Mouse (Mus musculus) lung, embryonic 15.5 days (tissue): ENCODE results near the gene A930009A15Rik. TPM values are rescaled to one million over a fixed set of nuclear protein-coding genes. Genes with fewer than 3 reads are reported as not detected.

Experiments
- ATAC-seq: fragments of 200-750 bp; cut with Nextera tagmentation; 2 replicates; pipeline ENCODE4 v1.8.0; 2017; ENCODE audit warnings: moderate number of reproducible peaks, borderline replicate concordance; ENCODE audit not compliant: low FRiP score, low TSS enrichment; ENCODE audit errors: extremely low read depth
- H3K27ac ChIP-seq: fragments of 300-500 bp; sonication (generic); 2 replicates; pipeline ENCODE4 v1.5.1; 2015; ENCODE audit warnings: moderate library complexity, mild to moderate bottlenecking, inconsistent platforms
- H3K27me3 ChIP-seq: fragments of 300-500 bp; sonication (generic); 2 replicates; pipeline ENCODE4 v1.6.1; 2015; ENCODE audit warnings: inconsistent platforms
- H3K36me3 ChIP-seq: fragments of 300-500 bp; sonication (generic); 2 replicates; pipeline ENCODE4 v1.6.1; 2015; ENCODE audit warnings: inconsistent platforms
- H3K4me1 ChIP-seq: fragments of 300-500 bp; sonication (generic); 2 replicates; pipeline ENCODE4 v1.6.1; 2015; ENCODE audit warnings: inconsistent platforms
- H3K4me2 ChIP-seq: fragments of 300-500 bp; sonication (generic); 2 replicates; pipeline ENCODE4 v1.6.1; 2015; ENCODE audit warnings: inconsistent platforms, mild to moderate bottlenecking, moderate library complexity
- H3K4me3 ChIP-seq: fragments of 300-500 bp; sonication (generic); 2 replicates; pipeline ENCODE4 v1.5.1; 2015; ENCODE audit warnings: mild to moderate bottlenecking, inconsistent platforms
- H3K9ac ChIP-seq: fragments of 300-500 bp; sonication (generic); 2 replicates; pipeline ENCODE4 v1.6.1; 2015; ENCODE audit warnings: inconsistent platforms
- H3K9me3 ChIP-seq: fragments of 300-500 bp; sonication (generic); 2 replicates; pipeline ENCODE4 v1.6.1; 2016; ENCODE audit warnings: inconsistent platforms
- WGBS: fragments of 180-500 bp; shearing (Covaris S2); methylation state at CpG from one replicate; pipeline ENCODE4 v1.1.7; 2015; 5-methylcytosine and 5-hydroxymethylcytosine counted together
- polyA plus RNA-seq: library from polyadenylated mRNA; unstranded; fragments of >200 nt; fragmentation: Nextera tagmentation; extraction: Ambion mirVana; gene quantifications from 2 replicates; pipeline ENCODE4 v1.2.1, GENCODE M21; 2015

Gene A930009A15Rik
- polyA plus RNA-seq, 1 experiment from 2014 or later: not detected

DNA sequence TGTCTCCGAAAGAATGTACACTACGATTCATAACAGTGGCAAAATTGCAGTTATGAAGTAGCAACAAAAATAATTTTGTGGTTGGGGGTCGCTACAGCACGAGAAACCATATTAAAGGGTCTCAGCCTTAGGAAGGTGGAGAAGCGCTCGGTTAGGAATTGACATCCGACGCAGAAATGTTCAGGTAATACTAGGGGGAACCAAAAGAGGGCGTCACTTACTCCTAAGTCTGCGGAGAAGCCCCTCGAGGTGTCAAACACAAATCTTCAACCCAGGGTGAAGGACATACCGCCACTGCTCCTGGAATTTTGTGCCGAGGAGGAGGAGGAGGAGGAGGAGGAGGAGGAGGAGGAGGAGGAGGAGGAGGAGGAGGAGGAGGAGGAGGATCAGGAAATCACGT lies 14.9 kb downstream of the A930009A15Rik start:
- Histone ChIP-seq H3K9ac (no peak overlapping the region), H3K27ac (no peak overlapping the region), H3K36me3 (no peaks in the 10 kb centered on the region), H3K4me3 (no peak overlapping the region), H3K9me3 (no peaks in the 10 kb centered on the region), H3K27me3 (peaks cover 69% of the 10 kb centered on the region), H3K4me1 (peaks cover 32% of the 10 kb centered on the region), H3K4me2 (no peak overlapping the region)
- WGBS: 28% methylated on average over 13 of the region's 14 CpGs
- no peak for ATAC-seq

DNA sequence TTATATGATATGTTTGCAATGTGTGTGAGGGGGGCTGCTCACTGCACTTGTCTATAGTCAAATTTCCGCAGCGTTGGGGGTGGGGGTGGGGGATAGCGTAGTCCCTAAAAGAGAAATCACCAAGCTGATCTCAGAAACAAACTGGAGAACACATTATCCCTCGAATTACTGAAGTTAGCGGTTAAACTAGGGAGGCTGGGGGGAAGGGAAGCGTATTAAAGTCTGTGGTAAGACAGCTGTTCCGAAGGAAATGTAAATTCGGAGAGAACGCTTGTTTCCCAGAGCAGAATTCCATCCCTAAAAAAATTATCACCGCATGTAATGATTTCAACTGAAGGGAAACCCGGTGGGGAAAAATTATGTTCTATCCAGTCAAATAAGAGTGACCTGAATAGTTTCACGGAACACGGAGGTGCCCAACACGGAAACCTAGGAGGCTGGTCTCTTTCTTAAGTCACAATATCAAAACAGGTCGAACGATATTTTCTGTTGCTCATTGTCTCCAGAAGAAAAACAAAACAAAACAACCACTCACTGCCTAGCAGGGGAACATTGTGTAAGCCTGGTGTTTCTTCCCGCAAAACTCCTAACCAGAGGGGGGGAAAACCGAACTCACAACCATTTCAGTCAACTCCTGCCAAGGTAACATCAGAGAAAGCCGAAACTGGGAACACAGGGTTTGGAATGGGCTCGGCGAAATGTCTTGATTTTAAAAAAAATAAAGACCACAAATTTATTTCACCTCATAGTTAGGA lies 15.9 kb downstream of the A930009A15Rik start:
- peak overlapping the region; percentile 96 for H3K4me2 ChIP-seq
- no peak for ATAC-seq
- H3K27ac ChIP-seq: no peak overlapping the region
- no peaks in the 10 kb centered on the region for H3K36me3 ChIP-seq
- no peak overlapping the region for H3K9ac ChIP-seq
- peaks cover 30% of the 10 kb centered on the region for H3K4me1 ChIP-seq
- H3K4me3 ChIP-seq: peak overlapping the region; percentile 51
- WGBS: 2% methylated on average over 21 of the region's 21 CpGs
- H3K27me3 ChIP-seq: peaks cover 66% of the 10 kb centered on the region
- no peaks in the 10 kb centered on the region for H3K9me3 ChIP-seq

DNA sequence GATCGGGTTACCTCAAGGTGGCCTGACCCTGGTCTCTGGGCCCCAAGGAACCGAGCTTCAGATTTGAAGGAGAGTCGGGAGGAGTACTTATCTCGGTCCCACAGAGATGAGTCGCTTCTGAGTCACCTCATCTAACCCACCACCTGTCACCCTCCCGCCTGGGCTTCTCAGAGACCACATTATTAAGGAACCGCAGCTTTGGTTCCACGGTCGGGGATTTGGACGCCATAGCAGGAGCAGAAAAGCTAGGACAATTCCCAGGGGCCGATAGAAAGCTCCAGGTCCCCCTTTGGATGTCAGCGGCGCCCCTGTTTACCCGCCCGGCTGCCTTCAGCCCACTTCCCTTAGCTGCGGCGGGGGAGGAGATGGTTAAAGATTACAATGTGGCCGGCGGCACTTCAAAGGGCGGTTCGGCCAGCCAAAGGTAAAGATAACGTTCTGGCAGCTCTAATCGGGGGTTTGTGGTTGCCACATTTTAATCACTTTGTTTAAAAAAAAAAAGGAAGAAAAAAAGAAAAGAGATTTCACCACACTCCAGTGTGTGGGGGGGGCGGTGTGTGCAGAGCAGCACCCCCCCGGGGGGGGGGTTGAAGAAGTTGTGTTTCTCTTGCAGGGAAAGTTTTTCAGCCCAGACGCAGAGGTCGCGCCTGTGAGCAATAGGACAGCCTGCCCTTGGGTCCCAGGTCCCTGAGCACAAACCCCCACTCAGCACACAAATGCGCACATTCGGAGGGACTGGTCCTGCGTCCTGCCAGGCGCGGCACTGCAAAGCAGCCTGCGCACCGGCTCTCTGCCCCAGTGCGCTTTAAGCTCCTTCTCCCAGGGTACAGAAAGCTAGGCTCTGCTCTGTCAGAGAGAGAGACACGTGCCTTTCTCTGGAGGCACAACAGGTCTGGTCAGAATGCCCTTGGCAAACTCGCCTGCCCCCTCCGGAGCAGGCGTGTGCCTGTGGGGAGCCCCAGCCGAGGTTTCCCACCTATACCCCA lies 16.8 kb downstream of the A930009A15Rik start:
- H3K36me3 ChIP-seq: no peaks in the 10 kb centered on the region
- peak overlapping the region; percentile 96 for H3K4me2 ChIP-seq
- under 1% methylated on average over 41 of the region's 41 CpGs for WGBS
- peaks cover 60% of the 10 kb centered on the region for H3K27me3 ChIP-seq
- peak; percentile 71 for ATAC-seq
- H3K9me3 ChIP-seq: no peaks in the 10 kb centered on the region
- H3K4me1 ChIP-seq: peaks cover 30% of the 10 kb centered on the region
- peak overlapping the region; percentile 51 for H3K4me3 ChIP-seq
- H3K27ac ChIP-seq: no peak overlapping the region
- H3K9ac ChIP-seq: no peak overlapping the region; the same call in 1 of the 2 replicates

DNA sequence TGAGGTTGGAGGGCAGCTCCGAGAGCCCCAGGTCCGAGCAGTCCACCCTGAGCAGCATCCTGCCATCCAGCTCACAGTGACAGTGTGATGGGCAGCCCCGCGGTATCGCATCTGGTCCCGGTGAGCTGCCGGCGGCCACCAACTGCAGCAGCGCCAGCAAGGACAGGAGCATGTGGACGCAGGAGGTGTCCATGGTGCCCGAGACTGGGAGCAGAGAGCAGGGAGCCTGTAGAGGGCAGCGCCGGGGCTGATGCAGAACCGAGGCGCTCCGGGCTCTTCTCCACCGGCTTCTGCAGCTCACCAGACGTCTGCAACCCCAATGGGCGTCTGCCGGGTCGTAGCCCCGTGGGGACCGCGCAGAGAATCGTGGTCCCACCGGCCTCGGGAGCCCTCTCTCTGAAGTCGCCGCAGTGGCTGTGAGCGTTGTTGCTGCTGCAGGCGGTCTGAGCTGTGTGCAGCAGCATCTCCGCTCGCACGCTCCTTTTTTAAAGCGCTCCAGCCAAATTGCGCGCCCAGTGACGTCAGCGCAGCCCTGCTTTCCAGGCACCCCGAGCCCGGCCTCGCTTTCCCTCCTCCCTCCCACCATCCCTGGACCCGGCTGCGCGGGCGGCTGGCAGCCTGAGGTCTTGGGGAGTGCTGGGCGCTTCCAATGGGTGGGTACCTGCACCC lies 17.6 kb downstream of the A930009A15Rik start, which contains the start of gene Lgr5:
Gene Lgr5, minus strand, starts transcription at position 480 of the 669 bp plus-strand sequence.
- peak; percentile 86 for ATAC-seq
- Histone ChIP-seq H3K27me3 (peaks cover 56% of the 10 kb centered on the region), H3K9ac (peak within 1 kb of the TSS; percentile 13)

DNA sequence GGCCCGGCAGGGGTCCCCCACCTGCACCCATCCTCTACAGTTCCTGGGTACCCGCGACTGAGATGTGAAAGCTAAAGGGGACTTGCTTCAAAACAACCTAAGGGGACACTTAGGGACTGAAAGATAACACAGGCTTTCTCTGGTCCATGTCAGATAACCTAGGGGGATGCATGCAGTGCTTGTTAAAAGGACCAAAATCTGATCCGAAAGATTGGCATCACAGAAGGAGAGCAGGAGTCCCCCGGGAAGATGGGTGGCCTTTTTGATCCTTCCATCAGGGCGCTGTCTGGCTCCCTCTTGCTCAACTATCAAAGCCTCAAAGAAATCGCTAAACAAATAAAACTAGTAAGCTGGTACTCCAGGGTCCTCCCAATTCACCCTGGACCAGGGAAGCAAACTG lies 18.2 kb downstream of the A930009A15Rik start:
- peak overlapping the region; percentile 51 for H3K4me3 ChIP-seq
- no peak overlapping the region for H3K27ac ChIP-seq
- no peak for ATAC-seq
- WGBS: 1% methylated on average over 7 of the region's 7 CpGs
- H3K9me3 ChIP-seq: no peaks in the 10 kb centered on the region
- peak overlapping the region; percentile 96 for H3K4me2 ChIP-seq
- H3K27me3 ChIP-seq: peaks cover 56% of the 10 kb centered on the region
- 0 out of 2 replicates have a peak overlapping the region, but pooled peaks have one; percentile 13 for H3K9ac ChIP-seq
- peaks cover 30% of the 10 kb centered on the region for H3K4me1 ChIP-seq
- no peaks in the 10 kb centered on the region for H3K36me3 ChIP-seq

More for the DNA sequence above, 17.6 kb downstream of the A930009A15Rik start, which contains the start of gene Lgr5:
- Histone ChIP-seq H3K27ac (no peak within 1 kb of the TSS), H3K4me1 (peaks cover 30% of the 10 kb centered on the region), H3K4me2 (peak within 1 kb of the TSS; percentile 96), H3K4me3 (peak within 1 kb of the TSS; percentile 51), H3K9me3 (no peaks in the 10 kb centered on the region), H3K36me3 (no peaks in the 10 kb centered on the region)
- under 1% methylated on average over 46 of the region's 47 CpGs for WGBS

DNA sequence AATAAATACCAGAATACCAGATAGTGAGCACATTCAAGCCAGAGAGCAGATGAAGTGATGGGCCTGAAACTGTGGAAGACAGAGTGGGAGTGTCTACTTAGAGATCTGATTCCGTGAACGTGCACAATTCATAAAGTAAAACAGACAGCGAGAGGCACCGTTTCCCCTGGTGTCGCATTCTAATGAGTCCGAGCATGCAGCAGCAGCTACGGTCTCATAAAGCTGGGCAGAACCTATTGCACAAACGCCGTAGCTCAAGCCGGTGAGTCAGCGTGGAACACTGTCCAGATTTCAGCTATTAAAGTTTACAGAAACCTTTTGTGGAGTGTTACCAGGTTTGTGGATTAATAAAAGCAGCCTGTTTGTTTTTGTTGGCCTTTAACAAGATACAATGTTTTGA lies 23.4 kb downstream of the A930009A15Rik start:
- Histone ChIP-seq H3K4me2 (no peak overlapping the region), H3K27me3 (peaks cover 12% of the 10 kb centered on the region), H3K4me3 (no peak overlapping the region), H3K4me1 (0 out of 2 replicates have a peak, but pooled peaks cover under 1% of the 10 kb centered on the region), H3K27ac (no peak overlapping the region), H3K36me3 (no peaks in the 10 kb centered on the region), H3K9me3 (no peaks in the 10 kb centered on the region), H3K9ac (no peak overlapping the region)
- WGBS: 46% methylated on average over 11 of the region's 11 CpGs
- ATAC-seq: no peak

DNA sequence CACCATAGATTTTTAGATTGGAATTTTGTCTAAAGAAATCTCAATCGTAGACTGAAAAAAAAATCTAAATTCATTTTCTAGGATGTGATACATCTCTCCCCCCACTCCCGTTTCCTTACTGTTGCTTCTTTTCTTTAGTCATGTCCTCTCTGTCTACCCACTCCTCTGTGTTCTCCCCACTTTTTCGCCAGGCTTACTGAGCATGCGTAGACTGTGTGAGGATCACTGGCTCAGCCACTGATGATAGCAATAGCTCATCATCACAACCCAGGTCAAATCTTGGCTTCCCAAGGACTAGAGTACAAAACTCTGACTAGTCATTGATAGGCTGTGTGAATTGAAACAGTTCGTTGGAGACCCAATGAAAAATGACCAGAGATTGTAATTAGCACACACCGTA lies 23.9 kb downstream of the A930009A15Rik start:
- H3K9ac ChIP-seq: no peak overlapping the region
- no peak overlapping the region for H3K27ac ChIP-seq
- H3K27me3 ChIP-seq: 0 out of 2 replicates have a peak, but pooled peaks cover 10% of the 10 kb centered on the region
- H3K9me3 ChIP-seq: no peaks in the 10 kb centered on the region
- no peaks in the 10 kb centered on the region for H3K4me1 ChIP-seq
- H3K36me3 ChIP-seq: no peaks in the 10 kb centered on the region
- no peak for ATAC-seq
- 85% methylated on average over 6 of the region's 6 CpGs for WGBS
- no peak overlapping the region for H3K4me2 ChIP-seq
- no peak overlapping the region for H3K4me3 ChIP-seq

DNA sequence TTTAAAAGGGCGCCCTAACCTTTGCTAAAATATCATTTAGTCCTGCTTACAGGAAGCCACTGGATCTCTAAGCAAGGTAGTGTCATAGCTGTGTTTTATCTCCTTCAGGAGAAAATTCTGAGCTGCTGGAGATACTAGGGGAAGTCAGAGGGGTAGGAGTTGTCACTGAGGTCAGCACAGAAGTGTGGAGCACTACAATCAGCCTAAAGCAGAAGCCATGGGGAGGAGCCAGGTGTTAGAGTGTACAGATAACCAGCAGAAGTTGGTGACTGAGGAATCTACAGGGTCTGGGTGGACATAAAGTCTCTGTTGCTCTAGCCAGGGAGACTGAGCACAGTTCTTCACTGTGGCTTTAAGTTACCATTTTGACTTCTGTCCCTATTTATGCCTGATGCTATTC lies 26.0 kb downstream of the A930009A15Rik start:
- no peaks in the 10 kb centered on the region for H3K9me3 ChIP-seq
- H3K4me2 ChIP-seq: no peak overlapping the region
- H3K27ac ChIP-seq: no peak overlapping the region
- WGBS: 95% methylated on average over 1 of the region's 1 CpGs
- H3K27me3 ChIP-seq: no peaks in the 10 kb centered on the region
- no peak for ATAC-seq
- H3K9ac ChIP-seq: no peak overlapping the region
- no peak overlapping the region for H3K4me3 ChIP-seq
- no peaks in the 10 kb centered on the region for H3K36me3 ChIP-seq
- no peaks in the 10 kb centered on the region for H3K4me1 ChIP-seq

DNA sequence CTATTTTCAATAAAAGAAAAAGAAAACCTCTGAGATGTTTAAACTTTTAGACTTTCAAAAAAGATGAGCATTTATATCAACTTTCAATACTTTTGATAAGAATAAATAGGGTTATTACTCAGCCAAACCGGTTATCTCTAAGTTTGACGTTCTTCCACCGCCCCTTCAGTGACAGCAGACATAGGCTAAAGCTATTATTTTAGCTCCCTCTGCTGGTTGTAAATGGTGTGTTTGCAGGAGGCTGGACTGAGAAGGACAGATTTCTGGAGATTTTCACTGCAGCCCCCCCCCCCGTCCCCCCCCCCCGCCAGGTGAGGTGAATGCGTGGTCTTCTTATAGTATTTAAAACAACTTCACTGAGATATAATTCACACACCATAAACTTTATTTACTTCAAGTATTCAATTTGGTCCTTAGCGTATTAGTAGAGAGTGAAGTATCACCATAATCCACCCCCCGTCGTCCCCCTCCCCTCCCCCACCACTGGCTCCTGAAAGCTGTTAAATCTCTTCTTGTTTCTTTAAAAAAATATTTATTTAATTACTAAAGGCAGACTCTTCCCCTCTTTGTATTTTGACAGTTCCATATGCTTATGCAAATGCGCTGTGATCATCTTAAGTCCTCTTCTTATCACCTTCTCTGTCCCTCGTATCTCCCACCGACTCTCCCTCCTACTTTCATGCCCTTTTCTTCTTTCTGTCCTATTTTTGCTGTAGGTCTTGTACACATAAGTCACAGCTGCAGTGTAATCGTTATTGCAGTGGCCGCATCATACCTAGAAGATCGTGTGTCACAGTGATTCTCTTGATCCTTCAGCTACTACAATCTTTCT lies 47.9 kb downstream of the A930009A15Rik start:
- Histone ChIP-seq H3K9ac (no peak overlapping the region), H3K36me3 (no peaks in the 10 kb centered on the region), H3K9me3 (no peaks in the 10 kb centered on the region), H3K4me2 (peak overlapping the region; percentile 47), H3K27me3 (no peaks in the 10 kb centered on the region), H3K4me1 (peaks cover 5% of the 10 kb centered on the region), H3K27ac (no peak overlapping the region), H3K4me3 (peak overlapping the region; percentile 12; the same call in 1 of the 2 replicates)
- peak; percentile 49; the same call in 1 of the 2 replicates for ATAC-seq
- WGBS: 4% methylated on average over 14 of the region's 15 CpGs

DNA sequence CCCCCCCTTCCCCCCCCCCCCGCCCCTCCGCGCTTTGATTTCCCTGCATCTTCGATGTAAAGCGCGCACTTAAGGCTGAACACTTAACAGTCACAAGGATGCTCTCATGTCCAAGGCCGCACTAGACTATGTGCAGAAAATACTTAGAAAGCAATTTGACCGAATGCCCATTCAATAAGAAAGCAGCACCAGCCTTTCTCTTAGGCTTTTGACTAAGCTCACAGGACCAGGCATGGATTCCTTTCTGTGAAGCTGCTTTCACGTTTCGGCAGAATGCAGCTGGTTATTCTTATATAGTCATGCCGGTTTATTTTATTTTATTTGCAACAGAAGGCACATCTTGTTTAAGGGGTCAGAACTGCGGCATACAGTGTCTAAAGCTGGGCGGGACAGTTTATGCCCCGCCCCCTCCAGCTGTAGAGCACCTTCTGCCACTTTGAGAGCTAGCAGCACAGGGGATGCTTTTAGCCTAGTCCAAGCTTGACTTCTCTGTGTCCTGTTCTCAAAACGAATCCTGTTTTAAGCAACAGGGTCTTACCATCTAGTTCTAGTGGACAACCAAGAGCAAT lies 48.6 kb downstream of the A930009A15Rik start:
- 17% methylated on average over 14 of the region's 15 CpGs for WGBS
- peak; percentile 57; the same call in 1 of the 2 replicates for ATAC-seq
- H3K4me3 ChIP-seq: peak overlapping the region; percentile 12; the same call in 1 of the 2 replicates
- H3K4me2 ChIP-seq: peak overlapping the region; percentile 47
- no peaks in the 10 kb centered on the region for H3K27me3 ChIP-seq
- peaks cover 5% of the 10 kb centered on the region for H3K4me1 ChIP-seq
- H3K36me3 ChIP-seq: no peaks in the 10 kb centered on the region
- H3K9ac ChIP-seq: no peak overlapping the region
- H3K27ac ChIP-seq: no peak overlapping the region
- H3K9me3 ChIP-seq: no peaks in the 10 kb centered on the region
